Mouse (Mus musculus) regulatory T cell (primary cell): Measurements from ENCODE around the gene Gm49395.

Experiments
- in situ Hi-C: fragments of 300-600 bp; cut with MboI, MseI; formaldehyde crosslinking; loops from one replicate; pipeline ENCODE4 v1.15.1; 2025; ENCODE audit warnings: high pct_unique_total_duplicates

Gm49395 gene

GRCm38 (mm10) chr13:115054783-115055182 lies 46.9 kb downstream of the Gm49395 start:
- in situ Hi-C loops: no loop called here

- in situ Hi-C loops: no loop called here
Observed at GRCm38 (mm10) chr13:115052568-115052967, 49.2 kb downstream of the Gm49395 start.

- in situ Hi-C loops: no loop called here
Observed at GRCm38 (mm10) chr13:115050660-115051559, 50.8 kb downstream of the Gm49395 start.

GRCm38 (mm10) chr13:115042652-115043051 lies 59.1 kb downstream of the Gm49395 start:
- in situ Hi-C loops: loop anchor here (10.0 kb wide), 1 partner anchor 1022 kb away; no protein-coding TSS in a partner anchor

- in situ Hi-C loops: no loop called here
Observed at GRCm38 (mm10) chr13:115037304-115037703, 64.4 kb downstream of the Gm49395 start.

GRCm38 (mm10) chr13:115035387-115035786 lies 66.3 kb downstream of the Gm49395 start:
- in situ Hi-C loops: no loop called here

GRCm38 (mm10) chr13:115033135-115033534 lies 68.6 kb downstream of the Gm49395 start:
- in situ Hi-C loops: no loop called here

- in situ Hi-C loops: no loop called here
Observed at GRCm38 (mm10) chr13:115031177-115032000, 70.3 kb downstream of the Gm49395 start.

- in situ Hi-C loops: no loop called here
Observed at GRCm38 (mm10) chr13:115025394-115025793, 76.3 kb downstream of the Gm49395 start.

- in situ Hi-C loops: no loop called here
Observed at GRCm38 (mm10) chr13:115022117-115022787, 79.5 kb downstream of the Gm49395 start.

GRCm38 (mm10) chr13:115021411-115021810 lies 80.3 kb downstream of the Gm49395 start:
- in situ Hi-C loops: no loop called here

- in situ Hi-C loops: no loop called here
Observed at GRCm38 (mm10) chr13:115020727-115021126, 81.0 kb downstream of the Gm49395 start.

- in situ Hi-C loops: no loop called here
Observed at GRCm38 (mm10) chr13:115017545-115017944, 84.2 kb downstream of the Gm49395 start.

- in situ Hi-C loops: no loop called here
Observed at GRCm38 (mm10) chr13:115011547-115011946, 90.2 kb downstream of the Gm49395 start.

- in situ Hi-C loops: no loop called here
Observed at GRCm38 (mm10) chr13:115006213-115006835, 95.4 kb downstream of the Gm49395 start.

GRCm38 (mm10) chr13:115005342-115005741 lies 96.4 kb downstream of the Gm49395 start:
- in situ Hi-C loops: no loop called here

- in situ Hi-C loops: no loop called here
Observed at GRCm38 (mm10) chr13:115003444-115004053, 98.2 kb downstream of the Gm49395 start.

- in situ Hi-C loops: no loop called here
Observed at GRCm38 (mm10) chr13:115002837-115003236, 98.9 kb downstream of the Gm49395 start.

- in situ Hi-C loops: no loop called here
Observed at GRCm38 (mm10) chr13:115002155-115002554, 99.6 kb downstream of the Gm49395 start.

- in situ Hi-C loops: loop anchor here (25.0 kb wide), 1 partner anchor 1713 kb away; no protein-coding TSS in a partner anchor
Observed at GRCm38 (mm10) chr13:114999582-114999981, 102.1 kb downstream of the Gm49395 start.

- in situ Hi-C loops: loop anchor here (25.0 kb wide), 1 partner anchor 1714 kb away; no protein-coding TSS in a partner anchor
Observed at GRCm38 (mm10) chr13:114998100-114998499, 103.6 kb downstream of the Gm49395 start.
